Mouse (Mus musculus): ENCODE measurements around the gene Cct8. TPM values are rescaled to one million over a fixed set of nuclear protein-coding genes. Genes with fewer than 3 reads are reported as not detected.

Cct8 gene
- polyA plus RNA-seq, 1 experiment from 2014 or later, result 474 TPM

DNA sequence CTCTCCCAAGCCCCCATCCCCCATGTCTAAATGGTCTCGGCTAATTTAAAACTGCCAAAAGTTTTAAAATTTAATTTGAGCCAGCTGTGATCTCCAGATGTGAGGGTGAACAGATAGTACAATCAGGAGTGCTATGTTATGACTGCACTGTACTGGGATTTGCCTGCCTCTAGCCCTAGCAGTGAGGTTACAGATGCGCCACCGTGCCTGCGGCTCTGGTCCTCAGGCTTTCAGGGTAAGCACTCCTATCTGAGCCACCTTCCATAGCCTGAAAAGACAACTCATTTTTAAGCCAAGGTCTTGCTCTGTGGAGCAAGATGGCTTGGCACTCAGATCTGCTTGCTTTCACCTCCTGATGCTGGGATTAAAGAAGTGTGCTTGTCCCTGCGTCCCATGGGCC lies 11.3 kb downstream of the Cct8 start:
- Histone ChIP-seq H3K27me3 (ENCODE audit: insufficient read depth, low read length) (no peaks in the 10 kb centered on the region), H3K4me1 (ENCODE audit: insufficient read depth) (no peaks in the 10 kb centered on the region), H3K27ac (ENCODE audit: low read depth) (no peak overlapping the region), H3K4me2 (no peak overlapping the region), H3K4me3 (ENCODE audit: low read depth, low read length) (no peak overlapping the region), H3K9me3 (ENCODE audit: low read depth, low read length) (no peaks in the 10 kb centered on the region), H3K9ac (no peak overlapping the region), H3K36me3 (ENCODE audit: insufficient read depth) (peaks cover 86% of the 10 kb centered on the region)
- peak; percentile 44; the same call in 1 of the 2 replicates for ATAC-seq (ENCODE audit: insufficient read depth)
- DNase-seq, result no peak
- 84% methylated on average over 5 of the region's 5 CpGs for WGBS
- TF ChIP-seq CTCF (IDR thresholded peaks at IDR 0.05; ENCODE audit: low read depth), result no peak

DNA sequence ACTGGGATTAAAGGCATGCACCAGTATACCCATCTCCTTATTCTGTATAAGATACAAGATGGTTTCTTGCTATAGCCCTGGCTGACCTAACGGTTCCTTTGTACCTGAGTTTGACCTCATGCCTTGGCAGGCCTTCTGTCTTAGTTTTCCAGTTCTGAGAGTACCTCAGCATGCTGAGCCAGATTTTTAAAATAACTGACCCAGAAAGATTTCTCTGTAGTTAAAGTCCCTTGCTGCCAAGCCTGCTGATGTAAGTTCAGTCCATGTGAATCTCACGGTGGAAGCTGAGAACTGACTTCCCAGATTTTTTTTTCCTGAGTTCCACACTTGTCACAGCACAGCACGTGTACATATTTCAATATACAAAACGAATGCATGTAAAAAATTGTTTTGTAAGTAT lies 25.1 kb downstream of the Cct8 start:
- ATAC-seq (ENCODE audit: insufficient read depth), result no peak
- Histone ChIP-seq H3K27ac (ENCODE audit: low read depth) (no peak overlapping the region), H3K4me3 (ENCODE audit: low read depth, low read length) (no peak overlapping the region), H3K36me3 (ENCODE audit: insufficient read depth) (peaks cover 82% of the 10 kb centered on the region), H3K4me1 (ENCODE audit: insufficient read depth) (no peaks in the 10 kb centered on the region), H3K27me3 (ENCODE audit: insufficient read depth, low read length) (no peaks in the 10 kb centered on the region), H3K9ac (no peak overlapping the region), H3K4me2 (no peak overlapping the region), H3K9me3 (ENCODE audit: low read depth, low read length) (no peaks in the 10 kb centered on the region)
- TF ChIP-seq CTCF (IDR thresholded peaks at IDR 0.05; ENCODE audit: low read depth), result no peak
- WGBS, result 83% methylated on average over 4 of the region's 4 CpGs
- no peak for DNase-seq

DNA sequence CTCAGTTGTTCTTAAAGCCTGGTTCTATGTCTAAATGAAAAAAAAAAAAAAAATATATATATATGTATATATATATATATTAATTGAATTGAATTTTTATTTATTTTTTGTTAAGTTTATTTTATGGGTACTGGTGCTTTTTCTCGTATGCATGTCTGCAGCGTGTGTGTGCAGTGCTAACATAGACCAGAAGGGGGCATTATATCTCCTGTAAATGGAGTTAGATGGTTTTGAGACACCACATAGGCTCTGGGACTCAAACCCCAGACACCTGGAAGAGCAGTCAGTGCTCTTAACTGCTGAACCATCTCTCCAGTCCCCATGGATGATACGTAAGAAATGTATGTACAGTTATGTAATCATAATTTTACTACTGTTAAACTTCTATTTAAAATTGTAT lies 36.9 kb downstream of the Cct8 start:
- H3K27me3 ChIP-seq (ENCODE audit: insufficient read depth, low read length), result no peaks in the 10 kb centered on the region
- H3K36me3 ChIP-seq (ENCODE audit: insufficient read depth), result peaks cover 30% of the 10 kb centered on the region
- peaks cover 7% of the 10 kb centered on the region; the same call in 1 of the 2 replicates for H3K4me1 ChIP-seq (ENCODE audit: insufficient read depth)
- H3K9ac ChIP-seq, result no peak overlapping the region
- TF ChIP-seq CTCF (IDR thresholded peaks at IDR 0.05; ENCODE audit: low read depth), result no peak
- 91% methylated on average over 3 of the region's 3 CpGs for WGBS
- no peaks in the 10 kb centered on the region for H3K9me3 ChIP-seq (ENCODE audit: low read depth, low read length)
- H3K4me3 ChIP-seq (ENCODE audit: low read depth, low read length), result no peak overlapping the region
- DNase-seq (no peak), ATAC-seq (ENCODE audit: insufficient read depth) (no peak)
- H3K4me2 ChIP-seq, result no peak overlapping the region
- no peak overlapping the region for H3K27ac ChIP-seq (ENCODE audit: low read depth)

DNA sequence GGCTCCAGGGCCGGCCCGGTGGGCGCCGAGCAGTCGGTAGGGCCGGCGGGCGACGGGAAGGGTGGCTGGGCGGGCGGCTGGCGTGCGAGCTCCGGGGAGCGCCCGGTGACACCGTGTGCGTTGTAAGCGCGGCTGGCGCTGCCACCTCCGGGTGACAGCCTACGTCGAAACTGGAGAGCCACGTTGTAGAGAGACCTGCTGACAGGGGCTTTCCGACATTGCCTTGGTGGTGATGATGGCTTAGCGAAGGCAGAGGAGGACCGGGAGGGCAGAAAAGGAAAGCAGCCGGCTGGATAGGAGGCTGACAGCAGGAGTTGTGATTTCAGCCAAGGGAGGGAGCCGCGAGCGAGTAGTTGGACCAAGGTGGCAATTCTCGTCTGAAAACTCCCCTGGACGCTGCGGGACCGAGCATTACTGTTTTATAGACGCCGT lies 40.5 kb downstream of the Cct8 start:
- peak; percentile 39 for DNase-seq

DNA sequence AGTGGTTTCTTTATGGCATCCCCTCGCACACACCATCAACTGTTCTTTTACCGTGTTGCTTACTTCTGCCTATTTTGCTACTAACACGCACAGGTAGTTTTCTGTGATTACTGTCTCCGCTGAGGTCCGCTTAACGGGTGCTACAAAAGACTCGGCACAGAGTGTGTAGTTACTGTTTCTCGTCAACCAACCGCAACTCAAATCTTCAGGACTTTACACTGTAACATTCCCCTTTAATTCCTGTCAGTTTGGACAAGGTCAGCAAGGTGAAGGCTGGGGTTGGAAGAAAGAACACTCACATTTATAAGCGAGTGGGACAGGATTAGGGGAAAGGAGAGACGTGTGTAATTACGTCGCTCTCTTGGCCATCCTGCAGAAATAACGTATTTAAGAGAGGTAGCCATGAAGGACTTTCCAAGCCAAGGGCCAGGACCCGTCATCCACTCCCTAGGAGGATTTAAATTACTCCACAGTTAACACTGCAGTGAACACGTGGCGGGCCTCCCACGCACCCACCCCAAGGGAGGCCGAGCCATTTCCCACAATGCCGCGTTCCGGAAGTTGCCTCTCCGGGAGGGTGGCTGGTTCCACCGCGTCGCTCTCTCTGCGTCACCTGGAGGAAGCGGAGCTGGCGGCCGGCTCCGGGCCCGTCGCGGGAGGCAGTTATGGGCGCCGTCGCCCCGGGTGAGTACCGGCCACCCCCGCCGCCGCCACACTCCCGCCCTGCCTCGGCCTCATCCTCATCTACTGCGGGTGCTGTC lies 41.1 kb downstream of the Cct8 start, which contains the start of gene Usp16:
Gene Usp16, plus strand, starts transcription at position 285 of the 761 bp plus-strand sequence.
- H3K36me3 ChIP-seq (ENCODE audit: insufficient read depth), result peaks cover 6% of the 10 kb centered on the region; the same call in 1 of the 2 replicates
- H3K27ac ChIP-seq (ENCODE audit: low read depth), result peak within 1 kb of the TSS; percentile 58; the same call in 1 of the 2 replicates
- no peak for TF ChIP-seq CTCF (IDR thresholded peaks at IDR 0.05; ENCODE audit: low read depth)
- no peaks in the 10 kb centered on the region for H3K27me3 ChIP-seq (ENCODE audit: insufficient read depth, low read length)
- 9% methylated on average over 45 of the region's 45 CpGs for WGBS
- peaks cover 7% of the 10 kb centered on the region; the same call in 1 of the 2 replicates for H3K4me1 ChIP-seq (ENCODE audit: insufficient read depth)
- peak within 1 kb of the TSS; percentile 89 for H3K4me3 ChIP-seq (ENCODE audit: low read depth, low read length)
- DNase-seq, result peak; percentile 96
- H3K9me3 ChIP-seq (ENCODE audit: low read depth, low read length), result no peaks in the 10 kb centered on the region
- peak within 1 kb of the TSS; percentile 78 for H3K4me2 ChIP-seq
- ATAC-seq (ENCODE audit: insufficient read depth), result peak; percentile 97
- H3K9ac ChIP-seq, result peak within 1 kb of the TSS; percentile 84

More for the DNA sequence above, 40.5 kb downstream of the Cct8 start:
- Histone ChIP-seq H3K27me3 (ENCODE audit: insufficient read depth, low read length) (no peaks in the 10 kb centered on the region), H3K4me2 (peak overlapping the region; percentile 78), H3K4me1 (ENCODE audit: insufficient read depth) (peaks cover 7% of the 10 kb centered on the region; the same call in 1 of the 2 replicates), H3K27ac (ENCODE audit: low read depth) (peak overlapping the region; percentile 58; the same call in 1 of the 2 replicates), H3K36me3 (ENCODE audit: insufficient read depth) (peaks cover 6% of the 10 kb centered on the region; the same call in 1 of the 2 replicates), H3K4me3 (ENCODE audit: low read depth, low read length) (peak overlapping the region; percentile 89), H3K9ac (peak overlapping the region; percentile 84), H3K9me3 (ENCODE audit: low read depth, low read length) (no peaks in the 10 kb centered on the region)
- WGBS, result under 1% methylated on average over 38 of the region's 38 CpGs
- TF ChIP-seq CTCF (IDR thresholded peaks at IDR 0.05; ENCODE audit: low read depth), result no peak
- ATAC-seq (ENCODE audit: insufficient read depth), result peak; percentile 74

DNA sequence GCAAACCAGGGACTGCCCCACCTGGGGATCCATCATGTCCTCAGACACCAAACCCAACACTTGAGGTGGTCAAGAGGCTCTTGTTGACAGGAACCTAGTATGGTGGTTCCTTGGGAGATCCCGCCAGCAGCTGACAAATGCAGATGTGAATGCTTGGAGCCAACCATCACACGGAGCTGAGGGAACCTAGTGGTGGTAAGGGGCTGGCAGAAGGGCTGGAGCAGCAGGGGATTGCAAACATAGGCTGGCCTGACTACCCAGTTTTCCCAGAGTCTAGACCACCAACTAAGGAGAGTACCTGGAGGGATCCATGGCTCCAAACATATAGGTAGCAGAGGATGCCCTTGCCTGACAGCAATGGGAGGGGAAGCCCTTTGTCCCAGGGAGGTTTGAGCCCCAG lies 42.4 kb downstream of the Cct8 start:
- no peak overlapping the region for H3K4me2 ChIP-seq
- H3K4me1 ChIP-seq (ENCODE audit: insufficient read depth), result peaks cover 7% of the 10 kb centered on the region; the same call in 1 of the 2 replicates
- TF ChIP-seq CTCF (IDR thresholded peaks at IDR 0.05; ENCODE audit: low read depth), result no peak
- H3K36me3 ChIP-seq (ENCODE audit: insufficient read depth), result no peaks in the 10 kb centered on the region
- no peak overlapping the region for H3K9ac ChIP-seq
- WGBS, result 79% methylated on average over 2 of the region's 2 CpGs
- ATAC-seq (ENCODE audit: insufficient read depth) (no peak), DNase-seq (no peak)
- H3K27ac ChIP-seq (ENCODE audit: low read depth), result no peak overlapping the region
- H3K27me3 ChIP-seq (ENCODE audit: insufficient read depth, low read length), result no peaks in the 10 kb centered on the region
- H3K9me3 ChIP-seq (ENCODE audit: low read depth, low read length), result no peaks in the 10 kb centered on the region
- no peak overlapping the region for H3K4me3 ChIP-seq (ENCODE audit: low read depth, low read length)

DNA sequence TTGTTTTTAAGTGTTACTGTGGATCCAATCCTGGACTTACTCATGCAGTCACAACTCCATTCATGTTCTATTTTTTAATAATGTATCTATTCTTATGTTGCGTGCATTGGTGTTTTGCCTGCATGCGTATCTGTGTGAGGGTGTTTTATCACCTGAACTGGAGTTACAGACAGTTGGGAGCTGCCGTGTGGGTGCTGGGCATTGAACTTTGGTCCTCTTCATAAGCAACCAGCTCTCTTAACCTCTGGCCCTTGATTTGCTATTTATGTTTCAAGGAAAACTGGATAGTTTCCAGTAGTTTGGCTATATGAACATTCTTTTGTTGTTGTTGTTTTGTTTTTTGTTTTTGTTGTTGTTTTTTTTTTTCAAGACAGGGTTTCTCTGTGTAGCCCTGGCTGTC lies 50.1 kb downstream of the Cct8 start:
- no peaks in the 10 kb centered on the region for H3K36me3 ChIP-seq (ENCODE audit: insufficient read depth)
- no peaks in the 10 kb centered on the region for H3K4me1 ChIP-seq (ENCODE audit: insufficient read depth)
- no peaks in the 10 kb centered on the region for H3K27me3 ChIP-seq (ENCODE audit: insufficient read depth, low read length)
- no peak for TF ChIP-seq CTCF (IDR thresholded peaks at IDR 0.05; ENCODE audit: low read depth)
- ATAC-seq (ENCODE audit: insufficient read depth) (no peak), DNase-seq (no peak)
- no peaks in the 10 kb centered on the region for H3K9me3 ChIP-seq (ENCODE audit: low read depth, low read length)
- 93% methylated on average over 3 of the region's 3 CpGs for WGBS
- no peak overlapping the region for H3K4me3 ChIP-seq (ENCODE audit: low read depth, low read length)
- no peak overlapping the region for H3K4me2 ChIP-seq
- H3K27ac ChIP-seq (ENCODE audit: low read depth), result no peak overlapping the region
- no peak overlapping the region for H3K9ac ChIP-seq

Measured in lung, embryonic 14.5 days (tissue).